In the genomic region with DNA sequence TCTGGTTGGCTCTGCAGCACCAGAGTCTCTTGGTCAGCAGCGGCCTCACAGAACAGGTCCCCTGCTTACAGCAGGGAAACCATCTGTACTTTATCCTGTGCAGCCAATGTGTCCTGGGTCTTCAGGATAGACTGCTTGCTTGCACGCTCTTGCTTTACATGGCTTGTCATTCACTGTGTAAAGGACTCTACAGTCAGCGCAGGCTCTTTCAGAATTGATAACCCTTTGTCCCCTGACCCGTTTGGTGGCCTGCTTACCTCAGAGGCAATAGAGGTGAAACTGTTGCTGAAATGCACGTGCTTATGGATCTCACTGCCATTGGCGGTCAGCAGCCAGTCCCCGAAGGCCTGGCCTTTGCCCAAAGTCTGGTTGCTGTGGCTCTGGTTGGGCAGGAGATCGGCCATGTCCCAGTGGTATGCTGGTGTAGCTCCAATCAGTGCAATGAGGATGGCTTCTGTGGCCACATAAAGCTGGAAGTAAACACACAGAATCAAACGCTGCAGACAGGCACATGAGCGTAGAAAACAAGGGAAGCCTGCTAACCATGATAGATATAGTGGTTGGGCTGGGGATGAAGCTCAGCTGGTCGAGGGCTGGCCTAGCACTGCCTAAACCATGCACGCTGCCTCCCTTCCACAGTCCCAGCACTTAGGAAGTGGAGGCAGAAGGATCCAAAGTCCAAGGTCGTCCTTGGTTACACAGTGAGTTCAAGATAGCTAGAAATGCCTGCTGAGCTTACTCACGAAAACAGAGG, we compare ENCODE assay signal across 15 mouse cellular contexts. TPM values are rescaled to one million over a fixed set of nuclear protein-coding genes. Genes with fewer than 3 reads are reported as not detected.
A peak's percentile ranks its signal among the peaks of the same experiment; 100 is the strongest.
DNase-seq lines count a peak whose midpoint lies in the region; ATAC-seq and TF ChIP-seq lines count a peak whose summit lies in the region.
"Had no signal": no experiment of that assay in that cellular context is flagged by ENCODE, and none has a peak within 500 bp of the region (broad histone marks: within the 10 kb centered on the region; RNA-seq: fewer than 3 reads in every experiment).

No protein-coding gene starts in this region.

- DNase-seq in hindbrain, postnatal 0 days (ENCODE audit: low spot score), result no peak
- DNase-seq in hindbrain, embryonic 10.5 days (ENCODE audit: low spot score), result no peak
- DNase-seq in testis, postnatal 14 days (ENCODE audit: low spot score), result peak; percentile 5
- no peak for DNase-seq in testis, postnatal 10 days (ENCODE audit: low spot score)
- DNase-seq in liver, adult 2 months (ENCODE audit: extremely low read depth, low read depth, low spot score), result peak; percentile 96
- peak; percentile 73 for DNase-seq in yolk sac, embryonic 10.5 days (ENCODE audit: low spot score)
- DNase-seq in frontal cortex, adult 2 months (ENCODE audit: extremely low spot score in 1 of 2, low spot score in 1 of 2), result no peak
- DNase-seq in hindbrain, embryonic 14.5 days (ENCODE audit: low spot score), result no peak
- DNase-seq: gastrocnemius, postnatal 14 days; kidney, postnatal 36 days; lung, adult 2 months had no signal

- H3K27me3 ChIP-seq in hindbrain, postnatal 0 days (ENCODE audit: insufficient read depth, low read length), result no peaks in the 10 kb centered on the region
- no peaks in the 10 kb centered on the region for H3K27me3 ChIP-seq in hindbrain, embryonic 10.5 days (ENCODE audit: insufficient read depth, poor library complexity, severe bottlenecking)
- H3K27me3 ChIP-seq in liver, adult 2 months (ENCODE audit: control insufficient read depth, insufficient read depth, low read length), result no peaks in the 10 kb centered on the region
- no peaks in the 10 kb centered on the region for H3K27me3 ChIP-seq in hindbrain, embryonic 14.5 days (ENCODE audit: control insufficient read depth, insufficient read depth, low read length)
- H3K27me3 ChIP-seq: embryonic facial prominence, embryonic 15.5 days had no signal

- TF ChIP-seq CTCF in hindbrain, postnatal 0 days (IDR thresholded peaks at IDR 0.05; ENCODE audit: low read depth), result no peak
- no peak for TF ChIP-seq CTCF in liver, adult 2 months (IDR thresholded peaks at IDR 0.05; ENCODE audit: low read depth, low read length)

- no peaks in the 10 kb centered on the region for H3K36me3 ChIP-seq in hindbrain, postnatal 0 days (ENCODE audit: insufficient read depth, low read length)
- H3K36me3 ChIP-seq in hindbrain, embryonic 10.5 days, result peaks cover 21% of the 10 kb centered on the region; the same call in 1 of the 2 replicates
- H3K36me3 ChIP-seq in liver, adult 2 months (ENCODE audit: control insufficient read depth, insufficient read depth, low read length), result peaks cover 2% of the 10 kb centered on the region; the same call in 1 of the 2 replicates
- H3K36me3 ChIP-seq in hindbrain, embryonic 14.5 days (replicated peaks; ENCODE audit: control insufficient read depth, insufficient read depth), result peaks cover 21% of the 10 kb centered on the region; the same call in 1 of the 2 replicates

- H3K4me2 ChIP-seq in hindbrain, postnatal 0 days (ENCODE audit: low read depth, low read length), result no peak overlapping the region
- H3K4me2 ChIP-seq in hindbrain, embryonic 14.5 days (replicated peaks), result no peak overlapping the region
- H3K4me2 ChIP-seq: embryonic facial prominence, embryonic 15.5 days had no signal

- no peak; the same call in 1 of the 2 replicates for TF ChIP-seq POLR2A in liver, adult 2 months (IDR thresholded peaks at IDR 0.05; ENCODE audit: extremely low read depth, insufficient read depth, low read length)

- no peak overlapping the region for H3K9ac ChIP-seq in hindbrain, postnatal 0 days (replicated peaks; ENCODE audit: low read length)
- H3K9ac ChIP-seq in liver, adult 2 months (ENCODE audit: low read depth, low read length), result no peak overlapping the region
- no peak overlapping the region for H3K9ac ChIP-seq in hindbrain, embryonic 14.5 days
- H3K9ac ChIP-seq: embryonic facial prominence, embryonic 15.5 days had no signal

- H3K27ac ChIP-seq in hindbrain, postnatal 0 days, result no peak overlapping the region
- no peak overlapping the region for H3K27ac ChIP-seq in hindbrain, embryonic 10.5 days
- peak overlapping the region; percentile 68 for H3K27ac ChIP-seq in liver, adult 2 months (replicated peaks; ENCODE audit: insufficient read depth, low read depth, low read length)
- no peak overlapping the region for H3K27ac ChIP-seq in hindbrain, embryonic 14.5 days
- H3K27ac ChIP-seq: embryonic facial prominence, embryonic 15.5 days; left cerebral cortex, adult 2 months; midbrain, embryonic 10.5 days had no signal

- H3K4me1 ChIP-seq in hindbrain, postnatal 0 days (ENCODE audit: insufficient read depth, low read length), result no peaks in the 10 kb centered on the region
- 0 out of 2 replicates have a peak, but pooled peaks cover 4% of the 10 kb centered on the region for H3K4me1 ChIP-seq in hindbrain, embryonic 10.5 days (replicated peaks)
- peaks cover 9% of the 10 kb centered on the region for H3K4me1 ChIP-seq in liver, adult 2 months (ENCODE audit: control insufficient read depth, insufficient read depth, low read length)
- peaks cover 9% of the 10 kb centered on the region; the same call in 1 of the 2 replicates for H3K4me1 ChIP-seq in hindbrain, embryonic 14.5 days (replicated peaks; ENCODE audit: control insufficient read depth, insufficient read depth, low read length)
- H3K4me1 ChIP-seq: embryonic facial prominence, embryonic 15.5 days; midbrain, embryonic 10.5 days had no signal

- no peaks in the 10 kb centered on the region for H3K79me2 ChIP-seq in liver, adult 2 months (ENCODE audit: control insufficient read depth, insufficient read depth, low read length)

- 84% methylated on average over 14 of the region's 14 CpGs for WGBS in hindbrain, postnatal 0 days
- 87% methylated on average over 14 of the region's 14 CpGs for WGBS in hindbrain, embryonic 10.5 days
- WGBS in liver, adult 2 months, result 20% methylated on average over 14 of the region's 14 CpGs
- 78% methylated on average over 14 of the region's 14 CpGs for WGBS in hindbrain, embryonic 14.5 days

- peak; percentile 36; the same call in 1 of the 2 replicates for ATAC-seq in hindbrain, postnatal 0 days
- no peak for ATAC-seq in hindbrain, embryonic 14.5 days (ENCODE audit: low FRiP score)
- ATAC-seq: forebrain, embryonic 16.5 days had no signal

- no peaks in the 10 kb centered on the region for H3K9me3 ChIP-seq in hindbrain, postnatal 0 days (ENCODE audit: low read length)
- H3K9me3 ChIP-seq in hindbrain, embryonic 10.5 days, result no peaks in the 10 kb centered on the region
- H3K9me3 ChIP-seq in hindbrain, embryonic 14.5 days (ENCODE audit: control insufficient read depth, low read length), result no peaks in the 10 kb centered on the region
- H3K9me3 ChIP-seq: embryonic facial prominence, embryonic 15.5 days; midbrain, embryonic 10.5 days had no signal

- no peak overlapping the region for H3K4me3 ChIP-seq in hindbrain, postnatal 0 days (ENCODE audit: low read length)
- no peak overlapping the region for H3K4me3 ChIP-seq in hindbrain, embryonic 10.5 days
- no peak overlapping the region for H3K4me3 ChIP-seq in liver, adult 2 months (ENCODE audit: insufficient read depth, low read depth, low read length)
- no peak overlapping the region for H3K4me3 ChIP-seq in hindbrain, embryonic 14.5 days (replicated peaks; ENCODE audit: low read length)
- H3K4me3 ChIP-seq: embryonic facial prominence, embryonic 15.5 days; left cerebral cortex, adult 2 months; midbrain, embryonic 10.5 days had no signal

RNA-seq across cellular contexts. Expression of a gene that starts 9.0 kb away (rescaled TPM):
- total RNA-seq in hindbrain, postnatal 0 days (2014; rRNA removed), result 11.1 and 12.5 TPM in 2 replicates
- polyA plus RNA-seq in hindbrain, postnatal 0 days (2015; fragmentation: Nextera tagmentation; extraction: Ambion mirVana), result 5.0 and 5.7 TPM in 2 replicates
- 5.4 and 9.9 TPM in 2 replicates for polyA plus RNA-seq in hindbrain, embryonic 10.5 days (2016; fragmentation: Nextera tagmentation; extraction: Ambion mirVana)
- total RNA-seq in liver, adult 2 months (2014; rRNA removed), result 3.5 and 3.8 TPM in 2 replicates
- polyA plus RNA-seq in liver, adult 2 months (2012; rRNA removed), result 5.8 and 10.5 TPM in 2 replicates
- polyA plus RNA-seq in frontal cortex, adult 2 months (2012; rRNA removed), result 4.4 and 5.6 TPM in 2 replicates
- polyA plus RNA-seq in hindbrain, embryonic 14.5 days (2014; fragmentation: Nextera tagmentation; extraction: Ambion mirVana), result 6.1 and 6.4 TPM in 2 replicates

Comparison
In these comparisons a context has a peak if more than half of its experiments do, and no peak if none do; other contexts are left out.
1. DNase-seq: peak in testis, postnatal 14 days (single experiment), liver, adult 2 months (single experiment) and yolk sac, embryonic 10.5 days (single experiment); none in hindbrain, postnatal 0 days (single experiment), hindbrain, embryonic 10.5 days (single experiment), testis, postnatal 10 days (single experiment), frontal cortex, adult 2 months (0 of 2) and hindbrain, embryonic 14.5 days (single experiment).